Mouse (Mus musculus): ENCODE results near the gene Serinc4.
"Not testable (repeated sequence)": the region's sequence is repeated elsewhere in the genome, so short reads cannot be mapped to it uniquely, and the experiment has no call there.

- TF ChIP-seq POLR2A (IDR thresholded peaks at IDR 0.05; ENCODE audit: low read depth, low read length), result peak; percentile 95
- TF ChIP-seq CTCF (IDR thresholded peaks at IDR 0.05; ENCODE audit: borderline replicate concordance, insufficient read depth, low read length), result not testable (repeated sequence)
These were observed 17.0 kb upstream of the Serinc4 start, which contains the start of gene Mfap1b for GRCm38 (mm10) chr2:121473301-121474179.

Measured in embryonic fibroblast, embryonic 13.5 days (primary cell).